Mouse (Mus musculus): ENCODE results near the gene Polr2e. TPM values are rescaled to one million over a fixed set of nuclear protein-coding genes. Genes with fewer than 3 reads are reported as not detected.

The Polr2e gene
- polyA plus RNA-seq, 1 experiment, result 226 TPM

- H3K36me3 ChIP-seq (ENCODE audit: control insufficient read depth, insufficient read depth, low read length), result peaks cover 91% of the 10 kb centered on the region
- TF ChIP-seq CTCF (IDR thresholded peaks at IDR 0.05; ENCODE audit: borderline replicate concordance, control insufficient read depth, extremely low read depth, insufficient read depth, low read length, poor library complexity) (no peak), POLR2A (IDR thresholded peaks at IDR 0.05; ENCODE audit: control insufficient read depth, extremely low read depth, insufficient read depth, low read length, poor library complexity) (no peak)
- peak overlapping the region; percentile 42 for H3K4me3 ChIP-seq (ENCODE audit: control insufficient read depth, insufficient read depth, low read length)
- H3K27me3 ChIP-seq (ENCODE audit: control insufficient read depth, insufficient read depth, low read length), result no peaks in the 10 kb centered on the region
- peak; percentile 83 for DNase-seq
- peaks cover 59% of the 10 kb centered on the region for H3K4me1 ChIP-seq (replicated peaks; ENCODE audit: control insufficient read depth, insufficient read depth, low read length)
- H3K27ac ChIP-seq (ENCODE audit: control insufficient read depth, insufficient read depth, low read length), result peak overlapping the region; percentile 88
- WGBS, result 48% methylated on average over 15 of the region's 15 CpGs
Observed at GRCm38 (mm10) chr10:80024229-80025043, 15.2 kb downstream of the Polr2e start.

GRCm38 (mm10) chr10:80023758-80024157 is 15.8 kb downstream of the Polr2e start:
- DNase-seq, result no peak
- WGBS, result 53% methylated on average over 5 of the region's 5 CpGs
- peaks cover 91% of the 10 kb centered on the region for H3K36me3 ChIP-seq (ENCODE audit: control insufficient read depth, insufficient read depth, low read length)
- H3K27me3 ChIP-seq (ENCODE audit: control insufficient read depth, insufficient read depth, low read length), result no peaks in the 10 kb centered on the region
- H3K4me1 ChIP-seq (replicated peaks; ENCODE audit: control insufficient read depth, insufficient read depth, low read length), result peaks cover 65% of the 10 kb centered on the region
- H3K4me3 ChIP-seq (ENCODE audit: control insufficient read depth, insufficient read depth, low read length), result no peak overlapping the region
- H3K27ac ChIP-seq (ENCODE audit: control insufficient read depth, insufficient read depth, low read length), result peak overlapping the region; percentile 88
- no peak for TF ChIP-seq POLR2A (IDR thresholded peaks at IDR 0.05; ENCODE audit: control insufficient read depth, extremely low read depth, insufficient read depth, low read length, poor library complexity)
- TF ChIP-seq CTCF (IDR thresholded peaks at IDR 0.05; ENCODE audit: borderline replicate concordance, control insufficient read depth, extremely low read depth, insufficient read depth, low read length, poor library complexity), result no peak

- Histone ChIP-seq H3K27me3 (ENCODE audit: control insufficient read depth, insufficient read depth, low read length) (no peaks in the 10 kb centered on the region), H3K36me3 (ENCODE audit: control insufficient read depth, insufficient read depth, low read length) (peaks cover 86% of the 10 kb centered on the region), H3K4me3 (ENCODE audit: control insufficient read depth, insufficient read depth, low read length) (no peak overlapping the region), H3K4me1 (replicated peaks; ENCODE audit: control insufficient read depth, insufficient read depth, low read length) (peaks cover 65% of the 10 kb centered on the region), H3K27ac (ENCODE audit: control insufficient read depth, insufficient read depth, low read length) (peak overlapping the region; percentile 88)
- 62% methylated on average over 8 of the region's 8 CpGs for WGBS
- DNase-seq, result peak; percentile 37
- TF ChIP-seq POLR2A (IDR thresholded peaks at IDR 0.05; ENCODE audit: control insufficient read depth, extremely low read depth, insufficient read depth, low read length, poor library complexity) (no peak), CTCF (IDR thresholded peaks at IDR 0.05; ENCODE audit: borderline replicate concordance, control insufficient read depth, extremely low read depth, insufficient read depth, low read length, poor library complexity) (no peak)
Observed at GRCm38 (mm10) chr10:80022806-80023205, 16.8 kb downstream of the Polr2e start.

- Histone ChIP-seq H3K27ac (ENCODE audit: control insufficient read depth, insufficient read depth, low read length) (peak overlapping the region; percentile 88), H3K4me1 (replicated peaks; ENCODE audit: control insufficient read depth, insufficient read depth, low read length) (peaks cover 65% of the 10 kb centered on the region), H3K27me3 (ENCODE audit: control insufficient read depth, insufficient read depth, low read length) (no peaks in the 10 kb centered on the region), H3K4me3 (ENCODE audit: control insufficient read depth, insufficient read depth, low read length) (peak overlapping the region; percentile 5), H3K36me3 (ENCODE audit: control insufficient read depth, insufficient read depth, low read length) (peaks cover 81% of the 10 kb centered on the region)
- TF ChIP-seq POLR2A (IDR thresholded peaks at IDR 0.05; ENCODE audit: control insufficient read depth, extremely low read depth, insufficient read depth, low read length, poor library complexity) (no peak), CTCF (IDR thresholded peaks at IDR 0.05; ENCODE audit: borderline replicate concordance, control insufficient read depth, extremely low read depth, insufficient read depth, low read length, poor library complexity) (no peak)
- 6% methylated on average over 12 of the region's 12 CpGs for WGBS
- DNase-seq, result peak; percentile 55
Observed at GRCm38 (mm10) chr10:80022164-80022563, 17.4 kb downstream of the Polr2e start.

- TF ChIP-seq POLR2A (IDR thresholded peaks at IDR 0.05; ENCODE audit: control insufficient read depth, extremely low read depth, insufficient read depth, low read length, poor library complexity), result no peak
- no peak for TF ChIP-seq CTCF (IDR thresholded peaks at IDR 0.05; ENCODE audit: borderline replicate concordance, control insufficient read depth, extremely low read depth, insufficient read depth, low read length, poor library complexity)
- H3K27ac ChIP-seq (ENCODE audit: control insufficient read depth, insufficient read depth, low read length), result peak overlapping the region; percentile 88
- peak; percentile 18 for DNase-seq
- H3K4me1 ChIP-seq (replicated peaks; ENCODE audit: control insufficient read depth, insufficient read depth, low read length), result peaks cover 66% of the 10 kb centered on the region
- H3K4me3 ChIP-seq (ENCODE audit: control insufficient read depth, insufficient read depth, low read length), result no peak overlapping the region
- peaks cover 73% of the 10 kb centered on the region for H3K36me3 ChIP-seq (ENCODE audit: control insufficient read depth, insufficient read depth, low read length)
- 79% methylated on average over 13 of the region's 13 CpGs for WGBS
- H3K27me3 ChIP-seq (ENCODE audit: control insufficient read depth, insufficient read depth, low read length), result no peaks in the 10 kb centered on the region
Observed at GRCm38 (mm10) chr10:80021320-80021641, 18.3 kb downstream of the Polr2e start.

GRCm38 (mm10) chr10:80020603-80021319 is 18.8 kb downstream of the Polr2e start:
- no peaks in the 10 kb centered on the region for H3K27me3 ChIP-seq (ENCODE audit: control insufficient read depth, insufficient read depth, low read length)
- TF ChIP-seq POLR2A (IDR thresholded peaks at IDR 0.05; ENCODE audit: control insufficient read depth, extremely low read depth, insufficient read depth, low read length, poor library complexity) (no peak), CTCF (IDR thresholded peaks at IDR 0.05; ENCODE audit: borderline replicate concordance, control insufficient read depth, extremely low read depth, insufficient read depth, low read length, poor library complexity) (0 out of 2 replicates have a peak, but pooled peaks have one; percentile 10)
- peaks cover 67% of the 10 kb centered on the region for H3K36me3 ChIP-seq (ENCODE audit: control insufficient read depth, insufficient read depth, low read length)
- H3K4me1 ChIP-seq (replicated peaks; ENCODE audit: control insufficient read depth, insufficient read depth, low read length), result peaks cover 70% of the 10 kb centered on the region
- no peak overlapping the region for H3K4me3 ChIP-seq (ENCODE audit: control insufficient read depth, insufficient read depth, low read length)
- WGBS, result 88% methylated on average over 18 of the region's 18 CpGs
- peak; percentile 24 for DNase-seq
- H3K27ac ChIP-seq (ENCODE audit: control insufficient read depth, insufficient read depth, low read length), result peak overlapping the region; percentile 88

All from thymus, adult 2 months (tissue).